ENCODE assay signal across 18 mouse cellular contexts in genomic region chr7:133035901-133036300, GRCm38 (mm10).
DNase-seq lines count a peak whose midpoint lies in the region; ATAC-seq lines count a peak whose summit lies in the region.
"Had no signal": no experiment of that assay in that cellular context is flagged by ENCODE, and none has a peak within 500 bp of the region (broad histone marks: within the 10 kb centered on the region; RNA-seq: fewer than 3 reads in every experiment).

No protein-coding gene starts in this region.

- no peak for DNase-seq in forebrain, embryonic 14.5 days (ENCODE audit: low spot score)
- no peak for DNase-seq in heart, postnatal 14 days
- DNase-seq in embryonic facial prominence, embryonic 10.5 days (ENCODE audit: low spot score), result no peak
- no peak for DNase-seq in layer of hippocampus, postnatal 36 days
- DNase-seq: cerebellum, adult 18-20 months; cerebellum, postnatal 25 days; embryo, embryonic 11 days; gastrocnemius, postnatal 14 days; kidney, postnatal 4 days; lung, postnatal 4 days; right cerebral cortex, postnatal 4 days; thymus, postnatal 14 days had no signal

- no peaks in the 10 kb centered on the region for H3K36me3 ChIP-seq in forebrain, embryonic 12.5 days (replicated peaks)
- H3K36me3 ChIP-seq in forebrain, embryonic 14.5 days (ENCODE audit: control insufficient read depth, insufficient read depth, low read length), result no peaks in the 10 kb centered on the region
- H3K36me3 ChIP-seq in heart, embryonic 15.5 days, result no peaks in the 10 kb centered on the region
- peaks cover 9% of the 10 kb centered on the region; the same call in 1 of the 2 replicates for H3K36me3 ChIP-seq in embryonic facial prominence, embryonic 10.5 days (replicated peaks)
- H3K36me3 ChIP-seq in intestine, embryonic 16.5 days (ENCODE audit: control insufficient read depth, insufficient read depth, low read length), result no peaks in the 10 kb centered on the region
- H3K36me3 ChIP-seq: embryonic facial prominence, embryonic 15.5 days; lung, embryonic 15.5 days had no signal

- H3K4me1 ChIP-seq in forebrain, embryonic 12.5 days, result peaks cover 60% of the 10 kb centered on the region
- peaks cover 10% of the 10 kb centered on the region for H3K4me1 ChIP-seq in forebrain, embryonic 14.5 days (ENCODE audit: control insufficient read depth, insufficient read depth, low read length)
- H3K4me1 ChIP-seq in heart, embryonic 15.5 days (replicated peaks), result peaks cover 78% of the 10 kb centered on the region
- peaks cover 86% of the 10 kb centered on the region for H3K4me1 ChIP-seq in embryonic facial prominence, embryonic 10.5 days
- H3K4me1 ChIP-seq in intestine, embryonic 16.5 days (ENCODE audit: control insufficient read depth, insufficient read depth, low read length), result peaks cover 67% of the 10 kb centered on the region

- H3K9ac ChIP-seq in forebrain, embryonic 12.5 days, result no peak overlapping the region
- H3K9ac ChIP-seq in forebrain, embryonic 14.5 days (ENCODE audit: low read length), result no peak overlapping the region
- no peak overlapping the region for H3K9ac ChIP-seq in heart, embryonic 15.5 days
- H3K9ac ChIP-seq in intestine, embryonic 16.5 days (ENCODE audit: low read depth, low read length), result no peak overlapping the region
- H3K9ac ChIP-seq: embryonic facial prominence, embryonic 15.5 days; liver, embryonic 14.5 days; lung, embryonic 15.5 days had no signal

- no peaks in the 10 kb centered on the region for H3K27me3 ChIP-seq in forebrain, embryonic 12.5 days
- H3K27me3 ChIP-seq in forebrain, embryonic 14.5 days (replicated peaks; ENCODE audit: control insufficient read depth, insufficient read depth, low read length), result no peaks in the 10 kb centered on the region
- no peaks in the 10 kb centered on the region for H3K27me3 ChIP-seq in heart, embryonic 15.5 days
- H3K27me3 ChIP-seq in embryonic facial prominence, embryonic 10.5 days (replicated peaks; ENCODE audit: low read depth, poor library complexity, severe bottlenecking), result no peaks in the 10 kb centered on the region
- H3K27me3 ChIP-seq in intestine, embryonic 16.5 days (replicated peaks; ENCODE audit: control insufficient read depth, insufficient read depth, low read length), result no peaks in the 10 kb centered on the region
- H3K27me3 ChIP-seq: embryonic facial prominence, embryonic 15.5 days; lung, embryonic 15.5 days had no signal

- H3K4me3 ChIP-seq in forebrain, embryonic 12.5 days (replicated peaks), result no peak overlapping the region
- no peak overlapping the region for H3K4me3 ChIP-seq in forebrain, embryonic 14.5 days (ENCODE audit: low read depth, low read length)
- no peak overlapping the region for H3K4me3 ChIP-seq in heart, embryonic 15.5 days
- no peak overlapping the region for H3K4me3 ChIP-seq in embryonic facial prominence, embryonic 10.5 days
- no peak overlapping the region for H3K4me3 ChIP-seq in intestine, embryonic 16.5 days (ENCODE audit: low read length)
- H3K4me3 ChIP-seq: embryonic facial prominence, embryonic 15.5 days; lung, embryonic 15.5 days had no signal

- no peaks in the 10 kb centered on the region for H3K9me3 ChIP-seq in forebrain, embryonic 12.5 days
- no peaks in the 10 kb centered on the region for H3K9me3 ChIP-seq in forebrain, embryonic 14.5 days (replicated peaks; ENCODE audit: control insufficient read depth, low read length)
- H3K9me3 ChIP-seq in heart, embryonic 15.5 days (replicated peaks), result no peaks in the 10 kb centered on the region
- H3K9me3 ChIP-seq in embryonic facial prominence, embryonic 10.5 days, result no peaks in the 10 kb centered on the region
- H3K9me3 ChIP-seq in intestine, embryonic 16.5 days (ENCODE audit: control insufficient read depth, low read length), result no peaks in the 10 kb centered on the region
- H3K9me3 ChIP-seq: embryonic facial prominence, embryonic 15.5 days; lung, embryonic 15.5 days had no signal

- H3K27ac ChIP-seq in forebrain, embryonic 12.5 days, result peak overlapping the region; percentile 31; the same call in 1 of the 2 replicates
- no peak overlapping the region for H3K27ac ChIP-seq in forebrain, embryonic 14.5 days (ENCODE audit: low read depth, low read length)
- peak overlapping the region; percentile 74 for H3K27ac ChIP-seq in heart, embryonic 15.5 days
- peak overlapping the region; percentile 79 for H3K27ac ChIP-seq in embryonic facial prominence, embryonic 10.5 days (replicated peaks)
- peak overlapping the region; percentile 31 for H3K27ac ChIP-seq in intestine, embryonic 16.5 days (ENCODE audit: low read length)
- H3K27ac ChIP-seq: embryonic facial prominence, embryonic 15.5 days; liver, embryonic 14.5 days; lung, embryonic 15.5 days had no signal

- no peak overlapping the region for H3K4me2 ChIP-seq in forebrain, embryonic 12.5 days
- no peak overlapping the region for H3K4me2 ChIP-seq in forebrain, embryonic 14.5 days (ENCODE audit: low read length)
- no peak overlapping the region for H3K4me2 ChIP-seq in heart, embryonic 15.5 days
- H3K4me2 ChIP-seq in intestine, embryonic 16.5 days (ENCODE audit: low read depth, low read length), result no peak overlapping the region
- H3K4me2 ChIP-seq: embryonic facial prominence, embryonic 15.5 days; lung, embryonic 15.5 days had no signal

- intact Hi-C loops in heart, postnatal 14 days (cut with DNase I), result loop anchor here (5.0 to 10.0 kb wide), 2 partner anchors 439 to 601 kb away; partner anchors contain the start of gene Edrf1

- ATAC-seq in forebrain, embryonic 12.5 days (ENCODE audit: low FRiP score), result no peak
- no peak for ATAC-seq in forebrain, embryonic 14.5 days
- no peak for ATAC-seq in heart, embryonic 15.5 days (replicated peaks; ENCODE audit: insufficient number of reproducible peaks, insufficient read depth, low FRiP score, low read depth)
- ATAC-seq in intestine, embryonic 16.5 days, result no peak
